Mouse (Mus musculus) left cerebral cortex, adult 11 months (tissue): Measurements from ENCODE around the gene Rab20.
A peak's percentile ranks its signal among the peaks of the same experiment; 100 is the strongest.

Experiments used
- DNase-seq: peaks from one replicate; pipeline ENCODE4 v3.0.0; 2022; ENCODE audit warnings: low spot score

The Rab20 gene

GRCm38 (mm10) chr8:11452974-11453373 is 25.5 kb downstream of the Rab20 start:
- DNase-seq = no peak

- DNase-seq = no peak
Measured at GRCm38 (mm10) chr8:11452559-11452958, 26.0 kb downstream of the Rab20 start.

GRCm38 (mm10) chr8:11452152-11452551 is 26.4 kb downstream of the Rab20 start:
- no peak for DNase-seq

GRCm38 (mm10) chr8:11450184-11451113 is 28.1 kb downstream of the Rab20 start:
- DNase-seq = no peak

GRCm38 (mm10) chr8:11447910-11448570 is 30.5 kb downstream of the Rab20 start:
- DNase-seq = no peak

GRCm38 (mm10) chr8:11445790-11446189 is 32.7 kb downstream of the Rab20 start:
- DNase-seq = no peak

- DNase-seq = no peak
Measured at GRCm38 (mm10) chr8:11444216-11444615, 34.3 kb downstream of the Rab20 start.

GRCm38 (mm10) chr8:11443611-11444010 is 34.9 kb downstream of the Rab20 start:
- no peak for DNase-seq

GRCm38 (mm10) chr8:11441291-11441690 is 37.2 kb downstream of the Rab20 start:
- no peak for DNase-seq

GRCm38 (mm10) chr8:11437862-11438261 is 40.6 kb downstream of the Rab20 start:
- peak; percentile 56 for DNase-seq

GRCm38 (mm10) chr8:11430688-11431087 is 47.8 kb downstream of the Rab20 start:
- DNase-seq = no peak

GRCm38 (mm10) chr8:11423091-11423490 is 55.4 kb downstream of the Rab20 start:
- DNase-seq = no peak

- DNase-seq = no peak
Measured at GRCm38 (mm10) chr8:11421968-11422367, 56.5 kb downstream of the Rab20 start.

- no peak for DNase-seq
Measured at GRCm38 (mm10) chr8:11421105-11421504, 57.4 kb downstream of the Rab20 start.

- DNase-seq = no peak
Measured at GRCm38 (mm10) chr8:11419645-11420044, 58.9 kb downstream of the Rab20 start.

GRCm38 (mm10) chr8:11419232-11419631 is 59.3 kb downstream of the Rab20 start:
- peak; percentile 77 for DNase-seq

GRCm38 (mm10) chr8:11417762-11418161 is 60.7 kb downstream of the Rab20 start:
- DNase-seq = no peak

- no peak for DNase-seq
Measured at GRCm38 (mm10) chr8:11415089-11415488, 63.4 kb downstream of the Rab20 start.

GRCm38 (mm10) chr8:11414304-11414703 is 64.2 kb downstream of the Rab20 start:
- peak; percentile 65 for DNase-seq

GRCm38 (mm10) chr8:11412450-11412849 is 66.1 kb downstream of the Rab20 start:
- DNase-seq = no peak

GRCm38 (mm10) chr8:11411504-11412124 is 66.9 kb downstream of the Rab20 start:
- DNase-seq = no peak

- no peak for DNase-seq
Measured at GRCm38 (mm10) chr8:11405722-11406481, 72.6 kb downstream of the Rab20 start.
